Mouse (Mus musculus): Measurements from ENCODE around the gene Irf2bp2. TPM values are rescaled to one million over a fixed set of nuclear protein-coding genes. Genes with fewer than 3 reads are reported as not detected.
A peak's percentile ranks its signal among the peaks of the same experiment; 100 is the strongest.

The Irf2bp2 gene
- polyA plus RNA-seq, 1 experiment from 2014 or later: 3.0 TPM

DNA sequence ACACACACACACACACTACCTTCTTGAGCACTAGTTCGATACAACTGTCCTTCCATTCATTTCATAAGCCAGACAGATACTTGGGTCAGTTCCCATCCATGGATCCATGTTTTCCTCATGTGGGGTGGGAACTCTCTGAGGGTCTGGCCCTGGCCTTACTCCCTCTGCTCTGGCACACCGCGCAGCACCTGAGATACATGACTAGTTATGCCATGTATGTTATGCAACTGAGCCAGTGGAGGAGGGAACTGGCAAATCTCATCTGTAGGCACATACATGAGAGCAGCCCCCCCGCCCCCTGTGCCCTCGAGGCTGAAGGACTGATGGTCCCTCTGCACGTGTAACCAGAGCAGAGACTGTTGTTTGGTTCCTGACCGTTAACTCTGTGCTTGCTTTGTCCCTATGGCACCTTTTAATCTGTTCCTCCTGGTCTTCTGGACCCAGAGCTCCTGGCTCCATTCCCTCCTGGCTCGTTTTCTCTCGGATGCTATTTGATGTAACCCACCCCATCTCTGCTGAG is 23.2 kb downstream of the Irf2bp2 start:
- WGBS: 79% methylated on average over 9 of the region's 9 CpGs
- Histone ChIP-seq H3K9me3 (no peaks in the 10 kb centered on the region), H3K4me1 (peaks cover 46% of the 10 kb centered on the region), H3K4me3 (no peak overlapping the region), H3K36me3 (replicated peaks) (no peaks in the 10 kb centered on the region), H3K27ac (peak overlapping the region; percentile 65; the same call in 1 of the 2 replicates), H3K27me3 (ENCODE audit: poor library complexity, severe bottlenecking) (0 out of 2 replicates have a peak, but pooled peaks cover 2% of the 10 kb centered on the region)
- DNase-seq (ENCODE audit: extremely low spot score, low spot score): no peak

DNA sequence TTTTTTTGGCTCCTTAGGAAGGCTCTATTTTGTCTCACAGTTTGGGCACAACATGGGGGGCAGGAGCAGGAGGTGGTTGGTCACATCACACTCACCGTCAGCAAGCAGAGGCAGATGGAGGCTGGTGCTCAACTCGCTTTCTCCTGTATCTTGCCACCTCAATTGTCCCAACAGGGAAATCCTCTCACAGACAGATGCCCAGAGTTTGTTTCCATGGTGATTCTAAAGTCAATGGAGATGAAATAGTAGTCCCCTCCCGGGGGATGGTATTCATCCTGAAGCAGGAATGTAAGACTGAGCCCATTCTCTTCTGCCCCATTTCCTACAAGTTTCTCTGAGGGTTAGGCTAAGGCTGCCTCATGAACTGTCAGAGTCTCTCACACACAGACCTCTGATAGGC is 23.7 kb downstream of the Irf2bp2 start:
- H3K4me3 ChIP-seq: no peak overlapping the region
- no peak for DNase-seq (ENCODE audit: extremely low spot score, low spot score)
- H3K27me3 ChIP-seq (ENCODE audit: poor library complexity, severe bottlenecking): 0 out of 2 replicates have a peak, but pooled peaks cover 2% of the 10 kb centered on the region
- WGBS: 38% methylated on average over 3 of the region's 3 CpGs
- H3K9me3 ChIP-seq: no peaks in the 10 kb centered on the region
- peak overlapping the region; percentile 59; the same call in 1 of the 2 replicates for H3K27ac ChIP-seq
- peaks cover 47% of the 10 kb centered on the region for H3K4me1 ChIP-seq
- no peaks in the 10 kb centered on the region for H3K36me3 ChIP-seq (replicated peaks)

GRCm38 (mm10) chr8:126569638-126570037 is 24.1 kb downstream of the Irf2bp2 start:
- no peaks in the 10 kb centered on the region for H3K9me3 ChIP-seq
- no peaks in the 10 kb centered on the region for H3K36me3 ChIP-seq (replicated peaks)
- H3K27ac ChIP-seq: peak overlapping the region; percentile 59
- no peak overlapping the region for H3K4me3 ChIP-seq
- H3K4me1 ChIP-seq: peaks cover 47% of the 10 kb centered on the region
- 97% methylated on average over 1 of the region's 1 CpGs for WGBS
- H3K27me3 ChIP-seq (ENCODE audit: poor library complexity, severe bottlenecking): 0 out of 2 replicates have a peak, but pooled peaks cover 2% of the 10 kb centered on the region
- no peak for DNase-seq (ENCODE audit: extremely low spot score, low spot score)

DNA sequence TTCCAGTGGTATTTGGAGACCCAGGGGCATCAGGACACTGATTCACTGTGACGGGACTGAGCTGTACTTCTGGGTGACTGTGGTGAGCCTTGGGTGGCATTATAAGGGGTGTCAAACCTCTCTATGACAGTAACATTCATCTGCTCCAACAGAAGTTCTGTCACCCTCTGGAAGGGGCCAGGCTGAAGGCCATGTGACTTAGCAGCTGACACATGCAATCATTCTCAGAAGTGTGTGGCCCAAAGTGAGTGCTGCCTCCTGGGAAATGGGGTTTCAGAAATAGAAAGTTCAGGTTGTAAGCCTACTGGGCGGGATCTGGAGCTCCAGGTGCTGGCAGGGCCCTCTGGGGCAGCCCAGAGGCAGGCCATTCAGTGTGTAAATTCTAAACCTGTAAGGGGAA is 26.1 kb downstream of the Irf2bp2 start:
- WGBS: 80% methylated on average over 2 of the region's 2 CpGs

DNA sequence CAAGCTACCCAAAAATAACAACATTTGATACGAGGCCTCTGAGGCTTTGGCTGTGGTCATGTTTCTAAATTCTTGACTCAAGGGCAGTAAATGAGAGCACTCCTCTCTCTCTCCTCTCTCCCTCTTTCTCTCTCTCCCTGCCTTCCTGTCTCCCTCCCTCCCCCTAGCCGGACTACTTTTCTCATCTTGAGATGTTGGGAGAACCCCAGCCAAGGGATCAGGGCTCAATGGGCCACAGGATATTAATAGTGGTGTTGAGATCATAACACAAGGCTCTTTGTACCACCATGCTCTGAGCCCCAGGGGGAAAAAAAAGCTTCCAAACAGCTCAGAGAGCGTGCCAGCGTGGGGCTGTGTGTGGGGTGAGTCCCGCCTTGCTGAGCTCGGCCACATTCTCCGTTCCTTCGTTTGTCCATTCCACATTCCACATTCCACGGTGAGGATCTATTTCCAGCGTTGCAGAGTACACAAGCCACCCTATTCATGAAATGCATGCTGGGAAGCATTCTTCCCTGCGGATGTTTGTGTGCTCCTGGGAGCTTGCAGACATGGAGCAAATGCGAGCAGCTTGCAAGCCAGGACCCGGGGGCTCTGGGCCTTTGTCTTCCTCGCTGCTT is 27.2 kb downstream of the Irf2bp2 start:
- peak; percentile 52 for DNase-seq (ENCODE audit: extremely low spot score, low spot score)
- WGBS: 14% methylated on average over 14 of the region's 14 CpGs
- Histone ChIP-seq H3K36me3 (replicated peaks) (no peaks in the 10 kb centered on the region), H3K27me3 (ENCODE audit: poor library complexity, severe bottlenecking) (0 out of 2 replicates have a peak, but pooled peaks cover 2% of the 10 kb centered on the region), H3K9me3 (no peaks in the 10 kb centered on the region), H3K4me1 (peaks cover 47% of the 10 kb centered on the region), H3K27ac (peak overlapping the region; percentile 85), H3K4me3 (peak overlapping the region; percentile 13; the same call in 1 of the 2 replicates)

More for the DNA sequence above, 26.1 kb downstream of the Irf2bp2 start:
- Histone ChIP-seq H3K9me3 (no peaks in the 10 kb centered on the region), H3K4me1 (peaks cover 47% of the 10 kb centered on the region), H3K36me3 (replicated peaks) (no peaks in the 10 kb centered on the region), H3K27me3 (ENCODE audit: poor library complexity, severe bottlenecking) (0 out of 2 replicates have a peak, but pooled peaks cover 2% of the 10 kb centered on the region), H3K4me3 (no peak overlapping the region), H3K27ac (peak overlapping the region; percentile 85)
- no peak for DNase-seq (ENCODE audit: extremely low spot score, low spot score)

DNA sequence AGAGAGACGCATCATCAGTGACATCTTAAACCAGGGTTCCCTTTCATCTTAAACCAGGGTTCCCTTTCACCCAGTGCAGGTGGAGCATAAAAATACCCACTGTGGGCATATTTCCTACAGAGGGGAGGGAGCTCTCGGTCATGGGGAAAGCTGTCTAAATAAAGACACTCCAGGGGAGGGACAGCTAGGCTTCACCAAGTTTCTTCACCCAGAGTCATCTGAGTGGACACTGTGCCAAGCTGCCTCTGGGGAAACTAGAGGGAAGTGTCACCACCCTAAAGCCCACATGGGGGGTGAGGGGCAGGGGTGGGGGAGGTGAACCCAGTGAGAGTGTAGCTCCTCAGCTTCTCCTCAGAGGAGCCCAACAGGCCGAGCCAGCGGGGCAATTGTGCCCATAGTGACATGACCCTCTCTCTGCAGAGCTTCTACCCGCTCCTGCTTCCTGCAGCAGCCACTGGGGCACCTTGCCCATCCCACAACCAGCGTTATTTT is 27.8 kb downstream of the Irf2bp2 start:
- Histone ChIP-seq H3K27me3 (ENCODE audit: poor library complexity, severe bottlenecking) (0 out of 2 replicates have a peak, but pooled peaks cover 2% of the 10 kb centered on the region), H3K9me3 (no peaks in the 10 kb centered on the region), H3K27ac (peak overlapping the region; percentile 85), H3K36me3 (replicated peaks) (no peaks in the 10 kb centered on the region), H3K4me3 (no peak overlapping the region), H3K4me1 (peaks cover 45% of the 10 kb centered on the region)
- DNase-seq (ENCODE audit: extremely low spot score, low spot score): no peak
- 56% methylated on average over 6 of the region's 6 CpGs for WGBS

DNA sequence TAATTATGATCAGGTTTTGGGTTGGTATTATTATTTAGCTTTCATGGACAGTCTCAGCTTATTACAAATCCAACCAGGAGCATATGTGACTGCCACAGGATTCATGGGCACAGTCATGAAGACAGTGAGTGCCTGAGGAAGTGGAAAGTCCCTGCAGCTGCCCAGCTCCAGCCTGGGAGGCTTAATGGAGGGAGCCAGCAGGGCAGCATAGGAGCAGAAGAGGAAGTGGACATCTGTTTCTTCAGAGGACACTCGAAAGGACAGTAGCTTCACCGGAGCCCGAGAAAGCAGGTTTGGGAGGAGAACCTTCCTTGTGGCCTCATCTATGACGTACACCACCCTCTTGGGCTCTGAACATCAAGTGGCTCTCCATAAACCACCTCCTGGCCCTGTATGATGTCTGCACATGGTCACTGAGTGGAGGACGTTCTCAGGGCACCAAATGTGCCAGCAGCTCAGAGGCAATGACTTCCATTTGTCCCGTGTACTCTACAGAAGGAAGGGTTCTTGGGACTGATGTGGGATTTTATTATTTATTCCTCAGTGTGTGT is 28.5 kb downstream of the Irf2bp2 start:
- DNase-seq (ENCODE audit: extremely low spot score, low spot score): no peak
- WGBS: 89% methylated on average over 6 of the region's 6 CpGs
- H3K36me3 ChIP-seq (replicated peaks): no peaks in the 10 kb centered on the region
- 0 out of 2 replicates have a peak, but pooled peaks cover 2% of the 10 kb centered on the region for H3K27me3 ChIP-seq (ENCODE audit: poor library complexity, severe bottlenecking)
- 0 out of 2 replicates have a peak overlapping the region, but pooled peaks have one; percentile 85 for H3K27ac ChIP-seq
- H3K9me3 ChIP-seq: no peaks in the 10 kb centered on the region
- H3K4me1 ChIP-seq: peaks cover 38% of the 10 kb centered on the region
- H3K4me3 ChIP-seq: no peak overlapping the region

GRCm38 (mm10) chr8:126564551-126565154 is 29.1 kb downstream of the Irf2bp2 start:
- Histone ChIP-seq H3K36me3 (replicated peaks) (no peaks in the 10 kb centered on the region), H3K9me3 (no peaks in the 10 kb centered on the region), H3K4me3 (no peak overlapping the region), H3K27me3 (ENCODE audit: poor library complexity, severe bottlenecking) (0 out of 2 replicates have a peak, but pooled peaks cover 2% of the 10 kb centered on the region), H3K27ac (no peak overlapping the region), H3K4me1 (peaks cover 32% of the 10 kb centered on the region)
- no peak for DNase-seq (ENCODE audit: extremely low spot score, low spot score)
- 83% methylated on average over 9 of the region's 9 CpGs for WGBS

DNA sequence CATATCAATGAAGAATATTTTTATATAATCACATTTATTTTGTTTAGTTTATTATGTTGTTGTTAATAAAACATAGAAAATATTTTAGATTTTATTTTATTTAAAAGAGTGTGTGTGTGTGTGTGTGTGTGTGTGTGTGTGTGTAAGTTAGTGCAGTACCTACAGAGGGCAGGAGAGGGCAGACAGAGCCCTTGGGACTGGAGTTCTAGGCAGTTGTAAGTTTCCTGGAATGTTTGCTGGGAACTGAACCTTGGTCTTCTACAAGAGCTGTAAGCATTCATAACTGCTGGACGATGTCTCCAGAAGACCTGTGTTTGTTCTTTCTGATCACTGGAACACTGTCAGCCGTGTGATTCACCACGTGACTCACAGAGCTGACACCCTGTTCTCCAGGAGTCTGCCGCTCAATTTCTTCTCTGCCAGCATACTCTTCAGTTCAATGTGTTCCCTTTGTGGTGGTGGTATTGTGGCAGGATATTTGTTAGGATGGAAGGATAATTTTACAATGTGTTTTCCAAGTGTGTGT is 32.4 kb downstream of the Irf2bp2 start:
- 96% methylated on average over 4 of the region's 4 CpGs for WGBS
- Histone ChIP-seq H3K27ac (no peak overlapping the region), H3K9me3 (no peaks in the 10 kb centered on the region), H3K4me1 (peaks cover 19% of the 10 kb centered on the region), H3K4me3 (no peak overlapping the region), H3K27me3 (ENCODE audit: poor library complexity, severe bottlenecking) (0 out of 2 replicates have a peak, but pooled peaks cover 2% of the 10 kb centered on the region), H3K36me3 (replicated peaks) (no peaks in the 10 kb centered on the region)
- no peak for DNase-seq (ENCODE audit: extremely low spot score, low spot score)

DNA sequence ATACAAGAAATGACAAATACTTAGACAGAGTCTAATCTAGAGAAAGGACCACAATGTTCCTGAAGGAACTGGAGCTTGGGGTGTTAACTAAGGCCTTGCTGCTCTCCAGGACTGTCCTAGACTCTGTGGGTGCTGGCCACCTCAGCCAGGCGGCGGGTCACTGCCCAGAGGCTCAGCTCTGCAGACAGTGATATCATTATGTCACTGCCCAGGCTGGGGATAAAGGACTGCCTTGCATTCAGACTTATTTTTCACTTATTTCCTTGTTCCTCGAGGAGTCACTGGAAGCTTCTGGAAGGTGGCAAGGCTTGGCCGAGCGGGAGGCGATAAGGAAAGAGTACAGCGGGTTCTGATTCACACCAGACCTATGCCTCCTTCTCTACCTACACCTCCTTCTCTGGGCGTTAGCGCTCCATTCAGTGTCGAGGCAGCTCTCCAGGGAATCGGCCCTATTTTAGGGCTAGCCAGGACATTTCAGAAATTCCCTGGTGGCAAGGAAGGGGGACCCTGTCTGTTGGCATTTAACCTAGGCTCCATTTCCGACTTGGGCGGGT is 35.3 kb downstream of the Irf2bp2 start:
- H3K9me3 ChIP-seq: no peaks in the 10 kb centered on the region
- WGBS: 91% methylated on average over 13 of the region's 13 CpGs
- no peak overlapping the region for H3K4me3 ChIP-seq
- H3K4me1 ChIP-seq: peaks cover 10% of the 10 kb centered on the region
- H3K27me3 ChIP-seq (ENCODE audit: poor library complexity, severe bottlenecking): no peaks in the 10 kb centered on the region
- H3K27ac ChIP-seq: no peak overlapping the region
- no peak for DNase-seq (ENCODE audit: extremely low spot score, low spot score)
- H3K36me3 ChIP-seq (replicated peaks): no peaks in the 10 kb centered on the region

GRCm38 (mm10) chr8:126557403-126557802 is 36.4 kb downstream of the Irf2bp2 start:
- H3K27ac ChIP-seq: peak overlapping the region; percentile 76
- no peaks in the 10 kb centered on the region for H3K36me3 ChIP-seq (replicated peaks)
- no peak overlapping the region for H3K4me3 ChIP-seq
- peak; percentile 46 for DNase-seq (ENCODE audit: extremely low spot score, low spot score)
- no peaks in the 10 kb centered on the region for H3K27me3 ChIP-seq (ENCODE audit: poor library complexity, severe bottlenecking)
- H3K9me3 ChIP-seq: no peaks in the 10 kb centered on the region
- WGBS: 36% methylated on average over 9 of the region's 9 CpGs
- H3K4me1 ChIP-seq: peaks cover 10% of the 10 kb centered on the region

GRCm38 (mm10) chr8:126556691-126557090 is 37.1 kb downstream of the Irf2bp2 start:
- 88% methylated on average over 5 of the region's 5 CpGs for WGBS
- Histone ChIP-seq H3K9me3 (no peaks in the 10 kb centered on the region), H3K4me1 (peaks cover 10% of the 10 kb centered on the region), H3K27me3 (ENCODE audit: poor library complexity, severe bottlenecking) (no peaks in the 10 kb centered on the region), H3K4me3 (no peak overlapping the region), H3K36me3 (replicated peaks) (no peaks in the 10 kb centered on the region), H3K27ac (peak overlapping the region; percentile 76; the same call in 1 of the 2 replicates)
- DNase-seq (ENCODE audit: extremely low spot score, low spot score): no peak

All from forebrain, embryonic 10.5 days (tissue).